Comparison of ENCODE assay signal across 7 mouse cellular contexts in the genomic region with DNA sequence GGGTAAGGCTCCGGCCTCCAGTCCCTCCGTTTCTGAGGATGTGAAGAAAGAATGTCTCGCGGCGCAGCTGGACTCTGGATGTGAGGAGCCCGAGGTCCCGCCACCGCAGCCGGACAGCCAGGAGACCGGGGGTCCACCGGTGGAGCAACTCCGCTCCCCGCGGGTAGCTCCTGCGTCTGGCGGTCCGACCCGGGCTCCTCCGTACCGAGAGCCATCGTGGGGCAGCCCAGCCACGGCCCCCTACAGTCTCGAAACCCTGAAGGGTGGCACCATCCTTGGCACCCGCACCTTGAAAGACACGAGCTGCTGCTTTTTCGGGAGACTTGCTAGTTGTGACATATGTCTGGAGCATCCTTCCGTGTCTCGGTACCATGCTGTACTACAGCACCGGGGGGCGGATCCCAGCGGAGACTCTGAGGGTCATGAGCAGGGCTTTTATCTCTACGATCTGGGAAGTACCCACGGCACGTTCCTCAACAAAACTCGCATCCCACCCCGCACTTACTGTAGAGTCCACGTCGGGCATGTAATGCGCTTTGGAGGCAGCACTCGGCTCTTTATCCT. TPM values are rescaled to one million over a fixed set of nuclear protein-coding genes. Genes with fewer than 3 reads are reported as not detected.
DNase-seq lines count a peak whose midpoint lies in the region; ATAC-seq and TF ChIP-seq lines count a peak whose summit lies in the region.

No protein-coding gene starts in this region.

- peak overlapping the region; percentile 75; the same call in 1 of the 2 replicates for H3K27ac ChIP-seq in neural tube, embryonic 11.5 days (ENCODE audit: low read depth, low read length)
- H3K27ac ChIP-seq in embryonic facial prominence, embryonic 12.5 days = peak overlapping the region; percentile 80; the same call in 1 of the 2 replicates
- H3K27ac ChIP-seq in hindbrain, postnatal 0 days = peak overlapping the region; percentile 89; the same call in 1 of the 2 replicates
- H3K27ac ChIP-seq in midbrain, embryonic 13.5 days = peak overlapping the region; percentile 84; the same call in 1 of the 2 replicates

- no peak for ATAC-seq in neural tube, embryonic 11.5 days (ENCODE audit: insufficient read depth, low FRiP score, low TSS enrichment)
- 0 out of 2 replicates have a peak, but pooled peaks have one; percentile 6 for ATAC-seq in embryonic facial prominence, embryonic 12.5 days (ENCODE audit: insufficient number of reproducible peaks, insufficient read depth, low FRiP score, low TSS enrichment)
- ATAC-seq in hindbrain, postnatal 0 days = peak; percentile 15; the same call in 1 of the 2 replicates
- peak; percentile 76 for ATAC-seq in midbrain, embryonic 13.5 days
- no peak for ATAC-seq in frontal cortex, adult (ENCODE audit: low TSS enrichment)

- H3K4me1 ChIP-seq in neural tube, embryonic 11.5 days (ENCODE audit: control insufficient read depth, insufficient read depth, low read length) = peaks cover 3% of the 10 kb centered on the region; the same call in 1 of the 2 replicates
- peaks cover 19% of the 10 kb centered on the region for H3K4me1 ChIP-seq in embryonic facial prominence, embryonic 12.5 days
- H3K4me1 ChIP-seq in hindbrain, postnatal 0 days (ENCODE audit: insufficient read depth, low read length) = peaks cover 16% of the 10 kb centered on the region
- H3K4me1 ChIP-seq in midbrain, embryonic 13.5 days (replicated peaks) = peaks cover 34% of the 10 kb centered on the region

- H3K27me3 ChIP-seq in neural tube, embryonic 11.5 days (ENCODE audit: control insufficient read depth, insufficient read depth, low read length) = no peaks in the 10 kb centered on the region
- no peaks in the 10 kb centered on the region for H3K27me3 ChIP-seq in embryonic facial prominence, embryonic 12.5 days
- no peaks in the 10 kb centered on the region for H3K27me3 ChIP-seq in hindbrain, postnatal 0 days (ENCODE audit: insufficient read depth, low read length)
- no peaks in the 10 kb centered on the region for H3K27me3 ChIP-seq in midbrain, embryonic 13.5 days

- peaks cover 2% of the 10 kb centered on the region; the same call in 1 of the 2 replicates for H3K36me3 ChIP-seq in neural tube, embryonic 11.5 days (ENCODE audit: control insufficient read depth, insufficient read depth, low read length)
- peaks cover 43% of the 10 kb centered on the region for H3K36me3 ChIP-seq in embryonic facial prominence, embryonic 12.5 days
- H3K36me3 ChIP-seq in hindbrain, postnatal 0 days (ENCODE audit: insufficient read depth, low read length) = peaks cover 20% of the 10 kb centered on the region; the same call in 1 of the 2 replicates
- peaks cover 38% of the 10 kb centered on the region for H3K36me3 ChIP-seq in midbrain, embryonic 13.5 days

- no peaks in the 10 kb centered on the region for H3K9me3 ChIP-seq in neural tube, embryonic 11.5 days (ENCODE audit: control insufficient read depth, low read length)
- no peaks in the 10 kb centered on the region for H3K9me3 ChIP-seq in embryonic facial prominence, embryonic 12.5 days
- H3K9me3 ChIP-seq in hindbrain, postnatal 0 days (ENCODE audit: low read length) = no peaks in the 10 kb centered on the region
- H3K9me3 ChIP-seq in midbrain, embryonic 13.5 days = no peaks in the 10 kb centered on the region

- peak overlapping the region; percentile 96 for H3K4me3 ChIP-seq in neural tube, embryonic 11.5 days (ENCODE audit: low read depth, low read length)
- peak overlapping the region; percentile 98 for H3K4me3 ChIP-seq in embryonic facial prominence, embryonic 12.5 days
- peak overlapping the region; percentile 96 for H3K4me3 ChIP-seq in hindbrain, postnatal 0 days (ENCODE audit: low read length)
- H3K4me3 ChIP-seq in midbrain, embryonic 13.5 days (replicated peaks) = peak overlapping the region; percentile 98

- 3% methylated on average over 38 of the region's 40 CpGs for WGBS in neural tube, embryonic 11.5 days
- 4% methylated on average over 40 of the region's 40 CpGs for WGBS in embryonic facial prominence, embryonic 12.5 days
- 4% methylated on average over 40 of the region's 40 CpGs for WGBS in hindbrain, postnatal 0 days
- WGBS in midbrain, embryonic 13.5 days = 5% methylated on average over 40 of the region's 40 CpGs

- H3K9ac ChIP-seq in neural tube, embryonic 11.5 days (ENCODE audit: low read length) = peak overlapping the region; percentile 88
- peak overlapping the region; percentile 94 for H3K9ac ChIP-seq in embryonic facial prominence, embryonic 12.5 days
- peak overlapping the region; percentile 83 for H3K9ac ChIP-seq in hindbrain, postnatal 0 days (replicated peaks; ENCODE audit: low read length)
- H3K9ac ChIP-seq in midbrain, embryonic 13.5 days (replicated peaks) = peak overlapping the region; percentile 92

- DNase-seq in neural tube, embryonic 11.5 days (ENCODE audit: low spot score) = no peak
- DNase-seq in neural tube, embryonic 10.5 days (ENCODE audit: extremely low spot score, low spot score) = no peak
- no peak for DNase-seq in hindbrain, postnatal 0 days (ENCODE audit: low spot score)
- no peak for DNase-seq in urinary bladder, postnatal 36 days (ENCODE audit: low spot score in 2 of 2)

- peak overlapping the region; percentile 75 for H3K4me2 ChIP-seq in neural tube, embryonic 11.5 days (ENCODE audit: low read depth)
- H3K4me2 ChIP-seq in embryonic facial prominence, embryonic 12.5 days (replicated peaks) = peak overlapping the region; percentile 96
- H3K4me2 ChIP-seq in hindbrain, postnatal 0 days (ENCODE audit: low read depth, low read length) = peak overlapping the region; percentile 99
- H3K4me2 ChIP-seq in midbrain, embryonic 13.5 days (replicated peaks) = peak overlapping the region; percentile 99

- no peak for TF ChIP-seq CTCF in hindbrain, postnatal 0 days (IDR thresholded peaks at IDR 0.05; ENCODE audit: low read depth)

RNA-seq across cellular contexts. Expression of gene Slc4a1ap, which starts 0.4 kb away (rescaled TPM):
- 30.9 and 35.4 TPM in 2 replicates for polyA plus RNA-seq in neural tube, embryonic 11.5 days (2014; fragmentation: Nextera tagmentation; extraction: Ambion mirVana)
- polyA plus RNA-seq in embryonic facial prominence, embryonic 12.5 days (2016; fragmentation: Nextera tagmentation; extraction: Ambion mirVana) = 39.6 and 41.5 TPM in 2 replicates
- total RNA-seq in hindbrain, postnatal 0 days (2014; rRNA removed) = 38.0 and 43.4 TPM in 2 replicates
- 32.0 and 32.5 TPM in 2 replicates for polyA plus RNA-seq in hindbrain, postnatal 0 days (2015; fragmentation: Nextera tagmentation; extraction: Ambion mirVana)
- polyA plus RNA-seq in midbrain, embryonic 13.5 days (2015; fragmentation: Nextera tagmentation; extraction: Ambion mirVana) = 32.6 and 34.8 TPM in 2 replicates

RNA-seq across cellular contexts. Expression of gene Supt7l, which starts 0.4 kb away (rescaled TPM):
- 19.5 and 21.3 TPM in 2 replicates for polyA plus RNA-seq in neural tube, embryonic 11.5 days (2014; fragmentation: Nextera tagmentation; extraction: Ambion mirVana)
- polyA plus RNA-seq in embryonic facial prominence, embryonic 12.5 days (2016; fragmentation: Nextera tagmentation; extraction: Ambion mirVana) = 31.0 and 33.1 TPM in 2 replicates
- total RNA-seq in hindbrain, postnatal 0 days (2014; rRNA removed) = 24.1 and 25.6 TPM in 2 replicates
- 20.5 and 21.9 TPM in 2 replicates for polyA plus RNA-seq in hindbrain, postnatal 0 days (2015; fragmentation: Nextera tagmentation; extraction: Ambion mirVana)
- 30.5 and 33.7 TPM in 2 replicates for polyA plus RNA-seq in midbrain, embryonic 13.5 days (2015; fragmentation: Nextera tagmentation; extraction: Ambion mirVana)

RNA-seq across cellular contexts. Expression of gene Gpn1, which starts 32.7 kb away (rescaled TPM):
- polyA plus RNA-seq in neural tube, embryonic 11.5 days (2014; fragmentation: Nextera tagmentation; extraction: Ambion mirVana) = 74.5 and 74.6 TPM in 2 replicates
- polyA plus RNA-seq in embryonic facial prominence, embryonic 12.5 days (2016; fragmentation: Nextera tagmentation; extraction: Ambion mirVana) = 79.8 and 80.7 TPM in 2 replicates
- total RNA-seq in hindbrain, postnatal 0 days (2014; rRNA removed) = 30.9 and 42.4 TPM in 2 replicates
- polyA plus RNA-seq in hindbrain, postnatal 0 days (2015; fragmentation: Nextera tagmentation; extraction: Ambion mirVana) = 69.2 and 70.2 TPM in 2 replicates
- polyA plus RNA-seq in midbrain, embryonic 13.5 days (2015; fragmentation: Nextera tagmentation; extraction: Ambion mirVana) = 78.3 and 80.5 TPM in 2 replicates

RNA-seq across cellular contexts. Expression of gene 4930548H24Rik, which starts 41.7 kb away (rescaled TPM):
- polyA plus RNA-seq in neural tube, embryonic 11.5 days (2014; fragmentation: Nextera tagmentation; extraction: Ambion mirVana) = 0.30 TPM in 1 of 2 replicates, not detected in the other
- 0.13 and 0.20 TPM in 2 replicates for polyA plus RNA-seq in embryonic facial prominence, embryonic 12.5 days (2016; fragmentation: Nextera tagmentation; extraction: Ambion mirVana)
- total RNA-seq in hindbrain, postnatal 0 days (2014; rRNA removed) = 0.21 and 0.40 TPM in 2 replicates
- 0.18 TPM in 1 of 2 replicates, not detected in the other for polyA plus RNA-seq in hindbrain, postnatal 0 days (2015; fragmentation: Nextera tagmentation; extraction: Ambion mirVana)
- 0.13 and 0.18 TPM in 2 replicates for polyA plus RNA-seq in midbrain, embryonic 13.5 days (2015; fragmentation: Nextera tagmentation; extraction: Ambion mirVana)

Comparison
In these comparisons a context has a peak if more than half of its experiments do, and no peak if none do; other contexts are left out.
1. ATAC-seq: peak in embryonic facial prominence, embryonic 12.5 days (single experiment), hindbrain, postnatal 0 days (single experiment) and midbrain, embryonic 13.5 days (single experiment); none in neural tube, embryonic 11.5 days (single experiment) and frontal cortex, adult (single experiment).
2. Peak in every context shown above with its lines, with median percentiles within 50 percentile points of each other: H3K27ac ChIP-seq, H3K4me2 ChIP-seq, H3K4me3 ChIP-seq and H3K9ac ChIP-seq.